Mouse (Mus musculus): ENCODE data around the gene Pcdh7.

- TF ChIP-seq EP300 (IDR thresholded peaks at IDR 0.05; ENCODE audit: low read depth) = no peak
- no peak for TF ChIP-seq CTCF (IDR thresholded peaks at IDR 0.05; ENCODE audit: low read depth)
Observed at GRCm38 (mm10) chr5:58025123-58025522, 307.4 kb downstream of the Pcdh7 start.

Data from heart, postnatal 0 days (tissue).